Mouse (Mus musculus): ENCODE results near the gene S1pr4. TPM values are rescaled to one million over a fixed set of nuclear protein-coding genes. Genes with fewer than 3 reads are reported as not detected.

The S1pr4 gene
- polyA plus RNA-seq, 1 experiment from 2014 or later = 7.4 TPM

- H3K27ac ChIP-seq (ENCODE audit: low read depth) = peak within 1 kb of the TSS; percentile 78
- peak within 1 kb of the TSS; percentile 70 for H3K4me2 ChIP-seq (ENCODE audit: low read depth, low read length)
- DNase-seq (peak; percentile 55), ATAC-seq (peak; percentile 28)
- H3K4me1 ChIP-seq (ENCODE audit: insufficient read depth) = peaks cover 33% of the 10 kb centered on the region
- 13% methylated on average over 9 of the region's 9 CpGs for WGBS (ENCODE audit: insufficient replicate concordance)
- 0 out of 2 replicates have a peak, but pooled peaks cover under 1% of the 10 kb centered on the region for H3K36me3 ChIP-seq (replicated peaks; ENCODE audit: insufficient read depth, low read length)
- peak within 1 kb of the TSS; percentile 54 for H3K4me3 ChIP-seq (ENCODE audit: low read depth, low read length)
- H3K9me3 ChIP-seq (ENCODE audit: low read length) = no peaks in the 10 kb centered on the region
- TF ChIP-seq CTCF (IDR thresholded peaks at IDR 0.05; ENCODE audit: low read depth) = peak; percentile 39
- no peak for TF ChIP-seq EP300 (IDR thresholded peaks at IDR 0.05; ENCODE audit: low read depth)
- no peaks in the 10 kb centered on the region for H3K27me3 ChIP-seq (ENCODE audit: insufficient read depth, low read length)
- H3K9ac ChIP-seq (replicated peaks) = peak within 1 kb of the TSS; percentile 66
Measured at GRCm38 (mm10) chr10:81524051-81524605, 24.2 kb upstream of the S1pr4 start, which contains the start of gene Gna15. Gna15 (minus strand) TSS chr10:81524225.

- H3K27ac ChIP-seq (ENCODE audit: low read depth) = peak overlapping the region; percentile 78
- TF ChIP-seq CTCF (IDR thresholded peaks at IDR 0.05; ENCODE audit: low read depth) (no peak), EP300 (IDR thresholded peaks at IDR 0.05; ENCODE audit: low read depth) (no peak)
- ATAC-seq = no peak
- H3K9me3 ChIP-seq (ENCODE audit: low read length) = no peaks in the 10 kb centered on the region
- H3K4me2 ChIP-seq (ENCODE audit: low read depth, low read length) = peak overlapping the region; percentile 70
- peak overlapping the region; percentile 54 for H3K4me3 ChIP-seq (ENCODE audit: low read depth, low read length)
- peaks cover 38% of the 10 kb centered on the region for H3K4me1 ChIP-seq (ENCODE audit: insufficient read depth)
- DNase-seq = peak; percentile 36
- no peaks in the 10 kb centered on the region for H3K36me3 ChIP-seq (replicated peaks; ENCODE audit: insufficient read depth, low read length)
- H3K9ac ChIP-seq (replicated peaks) = peak overlapping the region; percentile 66
- H3K27me3 ChIP-seq (ENCODE audit: insufficient read depth, low read length) = no peaks in the 10 kb centered on the region
- WGBS (ENCODE audit: insufficient replicate concordance) = 6% methylated on average over 19 of the region's 19 CpGs
Measured at GRCm38 (mm10) chr10:81523570-81523969, 23.6 kb upstream of the S1pr4 start.

- Histone ChIP-seq H3K36me3 (replicated peaks; ENCODE audit: insufficient read depth, low read length) (no peaks in the 10 kb centered on the region), H3K9me3 (ENCODE audit: low read length) (no peaks in the 10 kb centered on the region), H3K9ac (replicated peaks) (peak overlapping the region; percentile 66; the same call in 1 of the 2 replicates), H3K27me3 (ENCODE audit: insufficient read depth, low read length) (no peaks in the 10 kb centered on the region), H3K27ac (ENCODE audit: low read depth) (0 out of 2 replicates have a peak overlapping the region, but pooled peaks have one; percentile 78), H3K4me3 (ENCODE audit: low read depth, low read length) (peak overlapping the region; percentile 54), H3K4me2 (ENCODE audit: low read depth, low read length) (peak overlapping the region; percentile 70), H3K4me1 (ENCODE audit: insufficient read depth) (peaks cover 40% of the 10 kb centered on the region)
- TF ChIP-seq EP300 (IDR thresholded peaks at IDR 0.05; ENCODE audit: low read depth) (no peak), CTCF (IDR thresholded peaks at IDR 0.05; ENCODE audit: low read depth) (no peak)
- WGBS (ENCODE audit: insufficient replicate concordance) = 37% methylated on average over 6 of the region's 6 CpGs
- DNase-seq (no peak), ATAC-seq (no peak)
Measured at GRCm38 (mm10) chr10:81523142-81523541, 23.2 kb upstream of the S1pr4 start.

DNA sequence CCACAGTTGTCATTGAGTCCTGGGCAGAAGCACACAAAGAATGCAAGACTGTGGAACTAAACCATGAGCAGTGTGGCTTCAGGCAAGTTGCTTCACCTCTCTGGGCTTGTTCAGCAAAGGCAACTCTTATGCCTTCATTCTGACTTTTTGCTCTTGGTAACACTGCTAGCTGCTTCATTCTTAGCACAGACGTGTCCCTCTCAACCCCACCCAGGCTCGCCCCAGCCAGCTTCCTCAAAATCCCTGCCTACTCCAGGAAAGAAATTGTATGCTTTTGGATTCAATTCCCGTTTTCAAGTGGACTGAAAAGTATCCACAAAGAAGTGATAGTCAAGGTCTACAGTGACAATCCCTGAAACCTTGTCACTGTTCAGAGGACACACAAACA, 20.0 kb upstream of the S1pr4 start:
- peak overlapping the region; percentile 71 for H3K27ac ChIP-seq (ENCODE audit: low read depth)
- WGBS (ENCODE audit: insufficient replicate concordance) = 29% methylated on average over 3 of the region's 3 CpGs
- H3K4me1 ChIP-seq (ENCODE audit: insufficient read depth) = peaks cover 42% of the 10 kb centered on the region
- H3K36me3 ChIP-seq (replicated peaks; ENCODE audit: insufficient read depth, low read length) = no peaks in the 10 kb centered on the region
- TF ChIP-seq EP300 (IDR thresholded peaks at IDR 0.05; ENCODE audit: low read depth) (no peak), CTCF (IDR thresholded peaks at IDR 0.05; ENCODE audit: low read depth) (no peak)
- H3K9ac ChIP-seq (replicated peaks) = no peak overlapping the region
- ATAC-seq = no peak
- H3K27me3 ChIP-seq (ENCODE audit: insufficient read depth, low read length) = no peaks in the 10 kb centered on the region
- no peaks in the 10 kb centered on the region for H3K9me3 ChIP-seq (ENCODE audit: low read length)
- no peak overlapping the region for H3K4me3 ChIP-seq (ENCODE audit: low read depth, low read length)
- peak overlapping the region; percentile 50; the same call in 1 of the 2 replicates for H3K4me2 ChIP-seq (ENCODE audit: low read depth, low read length)
- DNase-seq = no peak

- peak overlapping the region; percentile 50 for H3K4me2 ChIP-seq (ENCODE audit: low read depth, low read length)
Measured at GRCm38 (mm10) chr10:81519227-81519977, 19.5 kb upstream of the S1pr4 start.

GRCm38 (mm10) chr10:81518546-81518945, 18.6 kb upstream of the S1pr4 start:
- ATAC-seq = peak; percentile 47
- Histone ChIP-seq H3K4me2 (ENCODE audit: low read depth, low read length) (no peak overlapping the region), H3K9me3 (ENCODE audit: low read length) (no peaks in the 10 kb centered on the region), H3K4me3 (ENCODE audit: low read depth, low read length) (no peak overlapping the region), H3K27me3 (ENCODE audit: insufficient read depth, low read length) (no peaks in the 10 kb centered on the region), H3K27ac (ENCODE audit: low read depth) (peak overlapping the region; percentile 71), H3K4me1 (ENCODE audit: insufficient read depth) (peaks cover 29% of the 10 kb centered on the region), H3K9ac (replicated peaks) (no peak overlapping the region), H3K36me3 (replicated peaks; ENCODE audit: insufficient read depth, low read length) (peaks cover 2% of the 10 kb centered on the region; the same call in 1 of the 2 replicates)
- peak; percentile 83 for DNase-seq
- WGBS (ENCODE audit: insufficient replicate concordance) = 19% methylated on average over 4 of the region's 4 CpGs
- TF ChIP-seq EP300 (IDR thresholded peaks at IDR 0.05; ENCODE audit: low read depth) (no peak), CTCF (IDR thresholded peaks at IDR 0.05; ENCODE audit: low read depth) (peak; percentile 83)

More at GRCm38 (mm10) chr10:81519227-81519977, 19.5 kb upstream of the S1pr4 start:
- Histone ChIP-seq H3K4me3 (ENCODE audit: low read depth, low read length) (no peak overlapping the region), H3K27me3 (ENCODE audit: insufficient read depth, low read length) (no peaks in the 10 kb centered on the region), H3K9ac (replicated peaks) (no peak overlapping the region), H3K27ac (ENCODE audit: low read depth) (peak overlapping the region; percentile 71), H3K9me3 (ENCODE audit: low read length) (no peaks in the 10 kb centered on the region), H3K4me1 (ENCODE audit: insufficient read depth) (peaks cover 37% of the 10 kb centered on the region), H3K36me3 (replicated peaks; ENCODE audit: insufficient read depth, low read length) (no peaks in the 10 kb centered on the region)
- ATAC-seq = peak; percentile 79
- 32% methylated on average over 6 of the region's 6 CpGs for WGBS (ENCODE audit: insufficient replicate concordance)
- peak; percentile 84 for TF ChIP-seq EP300 (IDR thresholded peaks at IDR 0.05; ENCODE audit: low read depth)
- TF ChIP-seq CTCF (IDR thresholded peaks at IDR 0.05; ENCODE audit: low read depth) = no peak
- DNase-seq = peak; percentile 38

Measured in liver, postnatal 0 days (tissue).